Mouse (Mus musculus): ENCODE results near the gene Zfhx3.

DNA sequence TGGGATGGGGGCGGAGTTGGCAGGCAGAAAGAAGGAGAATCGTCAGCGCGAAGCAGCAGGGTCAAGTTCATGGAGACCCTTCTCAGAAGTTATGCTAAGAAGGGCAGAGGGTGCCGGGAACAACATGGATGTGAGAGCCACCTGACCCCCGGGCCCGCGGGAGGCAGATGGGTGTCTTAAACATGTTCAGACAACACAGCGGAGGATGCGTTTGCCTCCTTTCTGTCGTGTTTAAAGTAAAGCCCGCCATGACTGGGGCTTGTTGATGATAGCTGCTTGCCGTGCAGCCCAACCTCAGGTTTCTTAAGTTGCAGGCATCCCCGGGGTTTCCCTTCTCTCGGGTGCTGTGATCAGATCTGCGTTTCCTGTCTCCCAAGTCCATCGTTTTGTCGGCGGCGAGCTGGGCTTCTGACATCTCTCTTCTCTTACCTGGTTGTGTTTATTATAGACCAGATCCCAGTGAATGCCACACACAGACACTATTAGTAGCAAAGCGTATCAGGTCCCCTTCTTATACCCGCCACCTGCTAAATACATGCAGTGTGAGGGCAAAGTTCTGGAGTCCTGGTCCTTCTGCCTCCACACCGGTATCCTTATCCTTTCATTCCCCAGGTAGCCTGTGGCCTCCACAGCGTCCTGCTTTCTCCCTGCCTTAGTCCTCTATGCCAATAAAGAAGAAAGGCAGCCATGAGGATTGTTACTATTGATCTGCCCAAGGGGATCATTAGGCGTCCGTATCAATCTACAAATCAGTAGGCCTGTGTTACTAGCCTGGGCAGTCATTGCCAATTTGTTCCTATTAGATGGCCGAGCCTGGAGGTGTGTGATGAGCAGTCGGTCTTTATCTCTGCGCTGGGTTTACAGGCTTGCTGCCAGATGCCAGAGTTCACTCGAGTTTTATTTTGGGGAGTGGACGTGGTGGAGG, 2.5 kb downstream of the Zfhx3 start:
- TF ChIP-seq CTCF (IDR thresholded peaks at IDR 0.05) (no peak), EP300 (IDR thresholded peaks at IDR 0.05) (no peak)
